Mouse (Mus musculus) kidney, postnatal 10 days (tissue): Measurements from ENCODE around the gene Mospd1.

Source experiments
- DNase-seq: peaks from one replicate; pipeline ENCODE4 v3.0.0; 2021; ENCODE audit warnings: mixed read lengths

The Mospd1 gene

DNA sequence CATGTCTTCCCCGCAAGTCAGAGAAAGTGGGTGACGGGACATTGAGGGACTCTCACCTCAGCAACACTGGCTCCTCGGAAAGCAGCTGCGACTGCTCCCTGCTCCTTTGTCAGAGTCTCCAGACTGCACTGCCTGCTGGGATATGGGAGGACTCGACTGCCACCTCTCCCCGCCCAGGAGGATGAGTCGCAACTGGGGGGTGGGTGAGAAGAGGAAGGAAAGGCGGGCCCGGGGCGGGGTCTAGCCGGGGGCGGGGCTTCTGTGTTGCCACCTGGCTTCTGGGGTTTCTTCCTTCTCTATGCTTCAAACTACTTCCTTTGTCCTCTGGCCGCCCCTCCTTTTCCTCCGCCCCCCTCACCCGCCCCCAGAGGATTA lies at the start of gene Mospd1:
Gene Mospd1 (minus strand): TSS at position 137 of the 375 bp plus-strand sequence.
- peak; percentile 95 for DNase-seq

DNA sequence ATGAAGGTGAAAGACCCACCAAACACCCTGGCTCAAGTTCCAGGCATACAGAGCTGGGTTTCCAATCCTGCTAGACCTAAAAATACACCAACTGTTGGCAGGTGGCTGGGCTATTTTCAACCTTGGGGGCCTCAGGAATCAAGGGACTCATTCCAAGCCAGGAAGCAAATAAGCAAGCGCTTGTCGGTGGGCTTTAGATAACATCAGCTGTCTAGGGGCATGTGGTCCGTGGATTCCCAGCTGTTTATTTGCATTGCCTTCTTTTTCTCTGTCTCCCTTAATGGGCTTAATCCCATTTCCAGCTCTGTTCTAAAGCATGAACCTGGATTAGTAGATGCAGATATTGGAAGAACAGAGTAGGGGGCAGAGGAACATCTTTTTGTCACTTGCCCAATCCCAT lies 16.1 kb upstream of the Mospd1 start:
- no peak for DNase-seq

DNA sequence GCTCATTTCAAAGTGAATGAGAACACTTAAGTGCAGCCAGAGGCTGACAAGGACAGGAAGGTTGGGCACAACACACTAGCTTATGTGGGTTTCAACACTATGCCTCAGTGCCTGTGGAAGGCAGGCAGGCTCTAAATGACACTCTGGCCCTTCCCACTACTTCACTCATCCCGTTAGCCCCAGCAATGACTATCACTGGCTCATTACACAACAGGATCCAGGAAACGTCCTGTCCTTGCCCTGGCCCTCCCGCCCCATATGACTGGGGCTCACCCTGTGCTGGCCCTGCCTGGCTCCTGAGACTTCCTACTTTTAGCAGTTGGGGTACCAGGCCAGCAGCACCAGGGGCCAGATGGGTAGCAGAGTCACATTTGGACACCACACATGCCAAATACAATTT lies 12.8 kb upstream of the Mospd1 start:
- DNase-seq: no peak

DNA sequence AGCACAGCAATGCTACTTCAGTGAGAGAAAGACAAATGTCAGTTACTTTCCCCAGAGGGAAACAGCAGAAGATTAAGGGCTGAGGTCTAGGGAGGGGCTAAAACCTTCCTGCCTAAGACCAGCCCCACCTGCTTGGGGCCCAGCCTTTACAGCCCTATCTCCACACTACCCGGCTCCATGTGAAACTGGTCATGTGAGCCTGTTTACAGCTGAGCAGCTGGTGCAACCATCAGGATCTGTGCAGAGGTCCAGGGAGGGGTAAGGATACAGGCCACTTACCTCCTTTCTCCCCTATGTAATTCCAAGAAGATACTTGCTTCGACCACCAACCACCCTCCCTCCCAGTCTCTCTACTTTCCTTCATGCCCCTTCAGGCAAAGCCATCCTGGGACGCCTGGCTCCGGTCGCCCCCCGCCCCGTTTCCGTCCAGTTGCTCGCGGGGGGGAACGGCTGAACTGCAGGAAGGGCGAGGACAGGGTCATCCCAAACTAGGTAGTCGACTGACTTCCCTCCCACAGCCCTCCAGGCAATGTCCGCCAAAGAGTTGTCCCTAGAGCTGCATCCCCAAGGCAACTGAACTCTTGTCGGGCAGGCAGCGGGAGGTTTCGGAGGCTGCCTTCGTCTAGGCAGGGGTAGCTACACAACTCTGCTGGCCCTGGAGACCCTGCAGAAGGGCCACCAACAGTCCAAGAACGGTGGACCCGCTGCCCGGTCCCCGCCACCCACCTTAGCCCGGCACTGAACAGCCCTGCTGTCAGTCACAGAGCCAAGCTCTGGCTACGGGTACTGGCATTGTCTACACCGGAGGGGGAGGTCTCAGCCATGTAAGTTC lies 552 bp downstream of the Mospd1 start:
- peak; percentile 34 for DNase-seq

GRCm38 (mm10) chrX:53364668-53365383 lies 5.5 kb downstream of the Mospd1 start:
- DNase-seq: no peak

DNA sequence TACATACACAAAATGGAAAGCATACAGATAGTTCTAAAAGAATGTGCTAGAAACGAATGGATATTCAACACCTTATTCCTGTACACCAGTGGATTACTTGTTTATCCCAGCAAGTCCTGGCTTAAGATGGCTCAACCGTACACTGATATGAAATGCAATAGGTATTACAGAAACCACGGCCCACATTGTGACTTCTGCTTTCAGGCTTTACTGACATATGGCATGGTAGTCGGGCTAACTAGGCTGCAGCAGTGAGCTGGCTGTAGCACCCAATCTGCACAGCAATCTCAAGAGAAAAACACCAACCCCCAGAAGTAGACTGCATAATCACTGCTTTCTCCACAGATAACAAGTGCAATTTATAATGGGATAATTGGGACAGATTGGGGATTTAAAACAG lies 21.9 kb downstream of the Mospd1 start:
- no peak for DNase-seq

- DNase-seq: peak; percentile 69
These were observed 28.8 kb downstream of the Mospd1 start for GRCm38 (mm10) chrX:53341531-53341930.

GRCm38 (mm10) chrX:53337355-53337754 lies 32.9 kb downstream of the Mospd1 start:
- no peak for DNase-seq

DNA sequence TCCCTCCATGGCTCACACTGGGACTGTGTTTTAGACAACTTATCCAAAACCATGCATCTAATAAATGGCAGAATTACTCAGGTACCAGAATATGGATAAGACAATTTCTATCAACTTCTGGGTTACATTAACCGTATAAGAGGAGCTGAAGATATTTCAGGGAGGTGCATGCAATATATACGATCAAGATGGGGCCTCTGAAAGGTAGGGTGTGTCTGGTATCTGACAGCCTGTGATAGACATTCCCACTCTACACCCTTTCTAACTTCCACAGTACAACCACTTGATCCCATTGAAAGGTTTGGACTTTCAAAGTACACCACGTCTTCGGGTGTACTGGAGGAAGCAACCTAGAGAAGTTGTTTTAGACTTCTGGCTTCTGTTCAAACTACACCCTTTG lies 39.9 kb downstream of the Mospd1 start:
- no peak for DNase-seq

DNA sequence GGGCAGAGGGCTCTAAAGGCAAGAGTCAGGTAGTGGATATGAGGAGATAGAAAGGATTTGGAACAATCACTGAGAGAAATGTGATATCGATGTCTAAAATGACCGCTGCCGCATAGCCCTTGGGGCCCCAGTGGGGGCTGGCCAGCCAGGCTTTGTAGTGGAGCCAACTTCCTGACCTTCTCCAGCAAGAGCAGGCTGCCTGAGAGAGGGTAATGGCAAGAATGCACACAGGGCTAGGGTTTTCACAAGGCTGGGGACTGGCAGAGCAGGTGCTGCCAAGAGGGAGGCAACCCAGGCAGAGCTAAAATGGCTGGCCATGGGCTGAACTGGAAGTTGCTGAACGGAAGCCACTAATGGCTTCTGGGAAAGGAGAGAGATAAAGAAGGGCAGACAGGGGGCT lies 49.2 kb downstream of the Mospd1 start:
- DNase-seq: no peak

DNA sequence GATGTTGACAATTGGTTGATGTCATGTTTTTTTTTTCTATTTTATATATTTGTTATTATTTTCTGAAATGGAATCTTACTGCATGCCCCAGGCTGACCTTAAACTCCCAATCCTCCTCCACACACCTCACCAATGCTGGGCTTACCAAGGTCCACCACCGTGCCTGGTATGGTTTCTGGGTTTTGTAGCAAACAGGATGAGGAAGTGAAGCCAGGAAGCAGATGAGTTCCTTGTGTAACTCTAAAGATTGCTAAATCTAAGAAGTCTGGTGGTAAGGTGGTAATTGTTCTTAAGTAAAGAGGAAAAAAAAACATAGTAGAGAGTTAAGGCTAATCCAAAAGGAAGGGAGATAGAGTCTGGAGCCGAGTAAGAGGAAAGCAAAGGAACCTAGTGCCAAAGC lies 49.7 kb downstream of the Mospd1 start:
- DNase-seq: no peak
